Mouse (Mus musculus) myocyte (in vitro differentiated cells): ENCODE results near the gene Isoc2b.

Experiments
- E2F4 ChIP-seq: IDR thresholded peaks from one replicate; pipeline ENCODE4 v1.6.1; 2011; ENCODE audit warnings: mild to moderate bottlenecking, control low read depth, moderate library complexity; ENCODE audit not compliant: insufficient read depth
- POLR2A ChIP-seq: IDR thresholded peaks from one replicate; pipeline ENCODE4 v1.6.1; 2011; ENCODE audit warnings: low read depth, mild to moderate bottlenecking, control low read depth, moderate library complexity; ENCODE audit not compliant: insufficient read length

DNA sequence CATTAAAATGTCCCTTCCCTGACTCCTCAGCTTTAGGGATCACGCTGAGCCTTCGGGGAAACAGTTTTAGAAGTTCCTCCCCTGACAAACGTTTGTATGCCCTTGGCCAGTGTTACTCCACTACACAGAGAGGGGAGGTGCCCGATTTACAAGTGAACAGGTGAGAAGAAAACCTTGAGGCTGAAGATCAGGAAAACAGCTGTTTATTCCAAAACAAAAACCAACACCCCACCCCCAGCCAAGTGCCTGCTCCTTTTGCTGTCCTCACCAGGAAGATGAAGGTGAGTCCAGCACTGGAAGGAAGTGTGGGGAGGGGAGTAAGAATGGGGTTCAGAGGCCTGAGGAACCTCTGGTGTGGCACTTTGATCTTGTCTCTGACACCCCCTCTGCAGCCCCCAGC, 44.7 kb downstream of the Isoc2b start:
- TF ChIP-seq POLR2A: no peak
- TF ChIP-seq E2F4: no peak
